ENCODE assay signal across 10 mouse cellular contexts in the genomic region with DNA sequence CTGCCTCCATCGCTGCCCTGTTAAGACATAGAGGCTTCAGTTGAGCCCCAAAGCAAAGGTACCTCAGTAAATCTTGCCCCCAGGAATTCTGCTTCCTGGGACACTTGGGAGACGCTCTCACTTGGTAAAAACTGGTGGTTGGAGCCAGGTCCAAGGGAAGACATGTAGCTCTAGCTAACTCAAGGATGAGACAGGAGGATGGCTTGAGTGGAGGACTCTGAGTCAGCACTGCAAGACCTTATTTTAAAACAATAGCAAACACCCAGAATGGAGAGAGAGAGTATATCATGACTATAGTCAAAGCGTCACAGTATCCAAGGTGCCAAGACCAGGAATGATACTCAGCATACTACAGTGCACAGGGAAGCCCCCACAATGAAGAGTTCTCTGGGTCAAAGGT. TPM values are rescaled to one million over a fixed set of nuclear protein-coding genes. Genes with fewer than 3 reads are reported as not detected.
A peak's percentile ranks its signal among the peaks of the same experiment; 100 is the strongest.
DNase-seq lines count a peak whose midpoint lies in the region; ATAC-seq lines count a peak whose summit lies in the region.
"Had no signal": no experiment of that assay in that cellular context is flagged by ENCODE, and none has a peak within 500 bp of the region (broad histone marks: within the 10 kb centered on the region; RNA-seq: fewer than 3 reads in every experiment).

No protein-coding gene starts in this region.

- H3K4me1 ChIP-seq in kidney, embryonic 14.5 days (ENCODE audit: control insufficient read depth, insufficient read depth, low read length) = peaks cover 12% of the 10 kb centered on the region; the same call in 1 of the 2 replicates
- H3K4me1 ChIP-seq in embryonic facial prominence, embryonic 15.5 days = peaks cover 43% of the 10 kb centered on the region
- H3K4me1 ChIP-seq in limb, embryonic 12.5 days (replicated peaks) = peaks cover 38% of the 10 kb centered on the region
- H3K4me1 ChIP-seq in neural tube, embryonic 12.5 days = peaks cover 38% of the 10 kb centered on the region

- no peak for ATAC-seq in kidney, embryonic 14.5 days (ENCODE audit: low FRiP score, low TSS enrichment)
- no peak for ATAC-seq in embryonic facial prominence, embryonic 15.5 days (ENCODE audit: insufficient number of reproducible peaks, low FRiP score, low TSS enrichment, low read depth)
- no peak for ATAC-seq in limb, embryonic 12.5 days (ENCODE audit: insufficient number of reproducible peaks, insufficient read depth, low FRiP score, low TSS enrichment, low read depth)
- ATAC-seq in neural tube, embryonic 12.5 days (ENCODE audit: low FRiP score, low read depth) = no peak

- H3K9ac ChIP-seq in kidney, embryonic 14.5 days (ENCODE audit: low read depth, low read length) = no peak overlapping the region
- H3K9ac ChIP-seq in embryonic facial prominence, embryonic 15.5 days = no peak overlapping the region
- H3K9ac ChIP-seq in limb, embryonic 12.5 days (replicated peaks) = no peak overlapping the region
- no peak overlapping the region for H3K9ac ChIP-seq in neural tube, embryonic 12.5 days

- no peak for DNase-seq in kidney, postnatal 36 days
- no peak for DNase-seq in left cerebral cortex, adult 11 months (ENCODE audit: low spot score)
- no peak for DNase-seq in thymus, adult 18-20 months
- no peak for DNase-seq in layer of hippocampus, postnatal 25 days (ENCODE audit: extremely low spot score in 1 of 2, low spot score in 1 of 2)
- DNase-seq: adrenal gland, adult 8-10 months; gastrocnemius, postnatal 14 days had no signal

- H3K4me3 ChIP-seq in kidney, embryonic 14.5 days (ENCODE audit: low read length) = no peak overlapping the region
- H3K4me3 ChIP-seq in embryonic facial prominence, embryonic 15.5 days (replicated peaks) = peak overlapping the region; percentile 93
- H3K4me3 ChIP-seq in limb, embryonic 12.5 days (replicated peaks) = peak overlapping the region; percentile 92; the same call in 1 of the 2 replicates
- no peak overlapping the region; the same call in 1 of the 2 replicates for H3K4me3 ChIP-seq in neural tube, embryonic 12.5 days

- no peaks in the 10 kb centered on the region for H3K9me3 ChIP-seq in kidney, embryonic 14.5 days (ENCODE audit: control insufficient read depth, low read length)
- no peaks in the 10 kb centered on the region for H3K9me3 ChIP-seq in embryonic facial prominence, embryonic 15.5 days (replicated peaks)
- H3K9me3 ChIP-seq in limb, embryonic 12.5 days = no peaks in the 10 kb centered on the region
- H3K9me3 ChIP-seq in neural tube, embryonic 12.5 days = no peaks in the 10 kb centered on the region

- WGBS in kidney, embryonic 14.5 days = 75% methylated on average over 3 of the region's 3 CpGs
- WGBS in embryonic facial prominence, embryonic 15.5 days = 88% methylated on average over 3 of the region's 3 CpGs
- WGBS in limb, embryonic 12.5 days = 91% methylated on average over 3 of the region's 3 CpGs
- WGBS in neural tube, embryonic 12.5 days = 71% methylated on average over 3 of the region's 3 CpGs

- no peak overlapping the region for H3K27ac ChIP-seq in kidney, embryonic 14.5 days (ENCODE audit: low read depth, low read length)
- no peak overlapping the region for H3K27ac ChIP-seq in embryonic facial prominence, embryonic 15.5 days (replicated peaks)
- H3K27ac ChIP-seq in limb, embryonic 12.5 days = no peak overlapping the region
- no peak overlapping the region for H3K27ac ChIP-seq in neural tube, embryonic 12.5 days

- H3K4me2 ChIP-seq in kidney, embryonic 14.5 days (replicated peaks; ENCODE audit: low read depth, low read length) = peak overlapping the region; percentile 91; the same call in 1 of the 2 replicates
- peak overlapping the region; percentile 91 for H3K4me2 ChIP-seq in embryonic facial prominence, embryonic 15.5 days (replicated peaks)
- H3K4me2 ChIP-seq in limb, embryonic 12.5 days = peak overlapping the region; percentile 94
- peak overlapping the region; percentile 89 for H3K4me2 ChIP-seq in neural tube, embryonic 12.5 days (replicated peaks)

- H3K36me3 ChIP-seq in kidney, embryonic 14.5 days (ENCODE audit: control insufficient read depth, insufficient read depth, low read length) = 0 out of 2 replicates have a peak, but pooled peaks cover 4% of the 10 kb centered on the region
- no peaks in the 10 kb centered on the region for H3K36me3 ChIP-seq in embryonic facial prominence, embryonic 15.5 days
- peaks cover 14% of the 10 kb centered on the region; the same call in 1 of the 2 replicates for H3K36me3 ChIP-seq in limb, embryonic 12.5 days
- H3K36me3 ChIP-seq in neural tube, embryonic 12.5 days = no peaks in the 10 kb centered on the region; the same call in 1 of the 2 replicates

- H3K27me3 ChIP-seq in kidney, embryonic 14.5 days (ENCODE audit: control insufficient read depth, insufficient read depth, low read length) = no peaks in the 10 kb centered on the region
- no peaks in the 10 kb centered on the region; the same call in 1 of the 2 replicates for H3K27me3 ChIP-seq in embryonic facial prominence, embryonic 15.5 days
- H3K27me3 ChIP-seq in limb, embryonic 12.5 days = no peaks in the 10 kb centered on the region
- no peaks in the 10 kb centered on the region for H3K27me3 ChIP-seq in neural tube, embryonic 12.5 days (replicated peaks)

RNA-seq across cellular contexts. Expression of gene Tmem131l, which starts 2.4 kb away (rescaled TPM):
- polyA plus RNA-seq in kidney, embryonic 14.5 days (2014; fragmentation: Nextera tagmentation; extraction: Ambion mirVana) = 45.3 and 53.1 TPM in 2 replicates
- polyA plus RNA-seq in embryonic facial prominence, embryonic 15.5 days (2015; fragmentation: Nextera tagmentation; extraction: Ambion mirVana) = 56.8 and 60.5 TPM in 2 replicates
- polyA plus RNA-seq in limb, embryonic 12.5 days (2016; fragmentation: Nextera tagmentation; extraction: Ambion mirVana) = 68.1 and 72.0 TPM in 2 replicates
- 84.7 and 90.8 TPM in 2 replicates for polyA plus RNA-seq in neural tube, embryonic 12.5 days (2016; fragmentation: Nextera tagmentation; extraction: Ambion mirVana)
- 10 to 100 TPM; 28.7 to 33.8 TPM for total RNA-seq in layer of hippocampus, postnatal 25 days (2021)

Comparison
In these comparisons a context has a peak if more than half of its experiments do, and no peak if none do; other contexts are left out.
1. H3K4me3 ChIP-seq: peak in embryonic facial prominence, embryonic 15.5 days (single experiment) and limb, embryonic 12.5 days (single experiment); none in kidney, embryonic 14.5 days (single experiment) and neural tube, embryonic 12.5 days (single experiment).
2. Peak in every context shown above with its lines, with median percentiles within 50 percentile points of each other: H3K4me2 ChIP-seq.